Mouse (Mus musculus): ENCODE data around the gene Ucma. TPM values are rescaled to one million over a fixed set of nuclear protein-coding genes. Genes with fewer than 3 reads are reported as not detected.

Ucma gene
- polyA plus RNA-seq, 1 experiment from 2014 or later, result not detected

DNA sequence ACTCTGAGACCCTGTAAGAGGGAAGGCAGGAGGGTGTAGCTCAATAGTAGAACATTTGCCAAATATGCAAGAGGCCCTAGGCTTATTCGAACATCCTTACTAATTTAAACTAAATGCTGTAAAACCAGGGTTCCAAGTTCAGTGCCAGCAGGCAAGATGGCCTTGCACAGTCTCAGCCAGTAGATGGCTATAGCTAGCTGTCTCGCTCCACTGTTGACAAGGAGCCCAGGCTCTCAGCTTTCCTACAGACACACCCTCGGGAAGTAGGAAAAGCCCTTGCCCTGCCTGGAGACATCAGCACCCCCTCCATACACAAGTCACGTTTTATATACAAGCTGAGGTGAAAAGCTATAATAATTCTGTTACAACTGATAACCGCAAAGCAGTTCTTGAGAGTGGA is 56.7 kb downstream of the Ucma start:
- Histone ChIP-seq H3K4me2 (replicated peaks; ENCODE audit: low read depth, low read length) (no peak overlapping the region), H3K36me3 (ENCODE audit: insufficient read depth, low read length) (no peaks in the 10 kb centered on the region), H3K4me1 (ENCODE audit: insufficient read depth, low read depth, low read length) (no peaks in the 10 kb centered on the region; the same call in 1 of the 2 replicates), H3K9ac (replicated peaks; ENCODE audit: low read depth) (no peak overlapping the region), H3K27ac (ENCODE audit: low read length) (no peak overlapping the region), H3K4me3 (ENCODE audit: low read depth, low read length) (no peak overlapping the region), H3K9me3 (ENCODE audit: low read length) (no peaks in the 10 kb centered on the region), H3K27me3 (replicated peaks; ENCODE audit: insufficient read depth, low read length) (no peaks in the 10 kb centered on the region)
- TF ChIP-seq EP300 (IDR thresholded peaks at IDR 0.05), result no peak
- peak; percentile 33 for TF ChIP-seq CTCF (IDR thresholded peaks at IDR 0.05)
- WGBS, result 54% methylated on average over 5 of the region's 5 CpGs
- DNase-seq (ENCODE audit: low spot score) (peak; percentile 37), ATAC-seq (no peak)

DNA sequence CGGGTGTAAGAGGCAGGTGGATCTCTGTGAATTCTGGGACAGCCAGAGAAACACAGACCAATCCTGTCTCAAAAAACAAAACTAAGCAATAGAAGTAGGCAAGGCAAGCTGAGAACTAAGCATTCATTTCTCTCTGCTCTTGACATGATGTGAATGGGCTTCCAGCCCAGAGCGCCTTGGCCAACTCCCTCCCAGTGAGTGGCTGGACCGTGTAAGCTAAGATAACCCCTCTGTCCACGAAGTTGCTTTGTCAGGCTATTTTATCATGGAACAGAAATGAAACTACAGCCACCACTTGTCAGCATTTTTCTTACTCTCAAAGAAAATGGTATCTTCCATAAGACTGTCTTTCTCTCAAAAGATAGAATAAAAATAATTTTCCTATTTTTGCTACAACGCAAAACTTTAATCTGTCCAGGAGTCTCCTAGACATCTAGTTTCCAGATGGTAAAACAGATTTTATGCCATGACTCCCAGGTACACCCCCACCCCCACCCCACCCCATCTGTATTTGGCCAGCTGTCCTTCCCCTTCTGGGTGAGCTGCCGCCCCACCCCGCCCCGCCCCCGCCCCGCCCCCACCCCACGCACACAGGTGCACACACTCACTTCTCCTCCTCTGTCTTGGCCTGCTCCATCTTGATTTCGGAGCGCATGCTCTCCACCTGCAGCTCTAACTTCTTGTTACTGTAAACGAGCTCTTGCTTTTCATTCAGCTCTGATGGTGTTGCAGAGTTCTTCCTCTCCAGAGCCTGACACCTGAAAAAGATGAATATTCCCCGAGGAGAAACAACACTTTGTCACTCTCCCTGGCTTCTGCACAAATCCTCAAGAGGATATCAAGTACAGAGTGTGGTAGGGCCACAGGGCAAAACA is 57.9 kb downstream of the Ucma start:
- no peak overlapping the region for H3K4me3 ChIP-seq (ENCODE audit: low read depth, low read length)
- no peaks in the 10 kb centered on the region for H3K9me3 ChIP-seq (ENCODE audit: low read length)
- H3K36me3 ChIP-seq (ENCODE audit: insufficient read depth, low read length), result no peaks in the 10 kb centered on the region
- ATAC-seq, result peak; percentile 36; the same call in 1 of the 2 replicates
- DNase-seq (ENCODE audit: low spot score), result peak; percentile 49
- WGBS, result 42% methylated on average over 7 of the region's 15 CpGs
- no peak overlapping the region for H3K9ac ChIP-seq (replicated peaks; ENCODE audit: low read depth)
- no peaks in the 10 kb centered on the region; the same call in 1 of the 2 replicates for H3K4me1 ChIP-seq (ENCODE audit: insufficient read depth, low read depth, low read length)
- H3K27me3 ChIP-seq (replicated peaks; ENCODE audit: insufficient read depth, low read length), result no peaks in the 10 kb centered on the region
- H3K27ac ChIP-seq (ENCODE audit: low read length), result 0 out of 2 replicates have a peak overlapping the region, but pooled peaks have one; percentile 9
- TF ChIP-seq EP300 (IDR thresholded peaks at IDR 0.05) (no peak), CTCF (IDR thresholded peaks at IDR 0.05) (no peak)
- no peak overlapping the region for H3K4me2 ChIP-seq (replicated peaks; ENCODE audit: low read depth, low read length)

DNA sequence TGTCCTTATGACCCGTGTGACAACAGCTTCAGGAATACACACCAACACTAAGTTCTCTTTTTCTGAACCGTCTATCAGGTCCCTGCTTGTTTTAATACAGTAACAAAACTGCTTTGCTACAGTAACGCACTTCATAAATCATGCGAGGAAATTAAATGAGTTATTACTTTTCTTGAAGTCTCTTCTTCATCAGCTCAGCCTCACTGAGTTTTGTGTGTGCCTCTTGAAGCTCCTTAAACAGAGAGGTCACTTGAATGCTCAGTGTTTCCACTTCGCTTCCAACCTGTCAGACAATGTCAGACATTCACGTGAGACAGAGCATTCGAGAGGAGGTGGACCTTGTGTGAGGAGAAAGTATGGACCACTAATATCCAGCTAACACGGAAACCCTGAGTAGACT is 58.9 kb downstream of the Ucma start:
- no peak overlapping the region for H3K4me3 ChIP-seq (ENCODE audit: low read depth, low read length)
- no peak for ATAC-seq

DNA sequence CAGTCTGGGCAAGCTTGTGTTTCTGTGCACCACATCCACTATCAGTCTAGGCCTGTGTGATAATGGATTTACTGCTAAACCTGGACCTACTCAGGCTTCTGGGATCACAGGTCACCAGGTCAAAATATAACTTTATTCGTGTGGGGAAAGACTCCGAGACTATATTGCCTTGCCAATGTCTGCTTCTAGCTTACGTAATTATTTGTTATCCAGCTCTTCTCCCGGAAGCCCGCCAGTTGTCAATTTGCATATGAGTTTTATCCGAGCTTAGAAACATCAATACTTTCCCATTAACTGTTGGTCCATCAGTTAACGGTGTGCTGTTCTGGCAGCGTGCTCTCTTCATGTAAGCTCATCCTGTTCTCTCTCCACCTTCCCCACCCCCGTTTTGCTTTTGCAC is 59.3 kb downstream of the Ucma start:
- H3K4me3 ChIP-seq (ENCODE audit: low read depth, low read length), result no peak overlapping the region
- no peaks in the 10 kb centered on the region for H3K27me3 ChIP-seq (replicated peaks; ENCODE audit: insufficient read depth, low read length)
- H3K27ac ChIP-seq (ENCODE audit: low read length), result no peak overlapping the region
- H3K36me3 ChIP-seq (ENCODE audit: insufficient read depth, low read length), result no peaks in the 10 kb centered on the region
- H3K4me1 ChIP-seq (ENCODE audit: insufficient read depth, low read depth, low read length), result no peaks in the 10 kb centered on the region; the same call in 1 of the 2 replicates
- DNase-seq (ENCODE audit: low spot score), result no peak
- TF ChIP-seq EP300 (IDR thresholded peaks at IDR 0.05), result no peak
- no peak for TF ChIP-seq CTCF (IDR thresholded peaks at IDR 0.05)
- no peaks in the 10 kb centered on the region for H3K9me3 ChIP-seq (ENCODE audit: low read length)
- H3K4me2 ChIP-seq (replicated peaks; ENCODE audit: low read depth, low read length), result no peak overlapping the region
- H3K9ac ChIP-seq (replicated peaks; ENCODE audit: low read depth), result no peak overlapping the region
- WGBS, result 74% methylated on average over 9 of the region's 9 CpGs
- no peak for ATAC-seq

More for the DNA sequence above, 58.9 kb downstream of the Ucma start:
- Histone ChIP-seq H3K9me3 (ENCODE audit: low read length) (no peaks in the 10 kb centered on the region), H3K4me2 (replicated peaks; ENCODE audit: low read depth, low read length) (no peak overlapping the region), H3K36me3 (ENCODE audit: insufficient read depth, low read length) (no peaks in the 10 kb centered on the region), H3K9ac (replicated peaks; ENCODE audit: low read depth) (no peak overlapping the region), H3K4me1 (ENCODE audit: insufficient read depth, low read depth, low read length) (no peaks in the 10 kb centered on the region; the same call in 1 of the 2 replicates), H3K27me3 (replicated peaks; ENCODE audit: insufficient read depth, low read length) (no peaks in the 10 kb centered on the region), H3K27ac (ENCODE audit: low read length) (no peak overlapping the region)
- 59% methylated on average over 8 of the region's 8 CpGs for WGBS
- TF ChIP-seq CTCF (IDR thresholded peaks at IDR 0.05), result no peak
- TF ChIP-seq EP300 (IDR thresholded peaks at IDR 0.05), result no peak
- DNase-seq (ENCODE audit: low spot score), result no peak

Other genes with a start within 250 kb of the Ucma start
- gene Sephs1, start 94.6 kb upstream of the Ucma start, polyA plus RNA-seq (2015; fragmentation: Nextera tagmentation; extraction: Ambion mirVana), result 34.3 and 34.6 TPM in 2 replicates
- 76.5 and 86.9 TPM in 2 replicates for gene Phyh, start 57.1 kb upstream of the Ucma start, polyA plus RNA-seq (2015; fragmentation: Nextera tagmentation; extraction: Ambion mirVana)
- gene Mcm10, start 36.7 kb downstream of the Ucma start, polyA plus RNA-seq (2015; fragmentation: Nextera tagmentation; extraction: Ambion mirVana), result 2.0 and 2.1 TPM in 2 replicates
- 19.5 and 23.0 TPM in 2 replicates for gene Optn, start 87.9 kb downstream of the Ucma start, polyA plus RNA-seq (2015; fragmentation: Nextera tagmentation; extraction: Ambion mirVana)
- 6.5 TPM in 2 replicates for gene Ccdc3, start 161.7 kb downstream of the Ucma start, polyA plus RNA-seq (2015; fragmentation: Nextera tagmentation; extraction: Ambion mirVana)

Measured in lung, postnatal 0 days (tissue).